Mouse (Mus musculus): ENCODE measurements around the gene Brd2.
"Not testable (repeated sequence)": the region's sequence is repeated elsewhere in the genome, so short reads cannot be mapped to it uniquely, and the experiment has no call there.

Gene Brd2

DNA sequence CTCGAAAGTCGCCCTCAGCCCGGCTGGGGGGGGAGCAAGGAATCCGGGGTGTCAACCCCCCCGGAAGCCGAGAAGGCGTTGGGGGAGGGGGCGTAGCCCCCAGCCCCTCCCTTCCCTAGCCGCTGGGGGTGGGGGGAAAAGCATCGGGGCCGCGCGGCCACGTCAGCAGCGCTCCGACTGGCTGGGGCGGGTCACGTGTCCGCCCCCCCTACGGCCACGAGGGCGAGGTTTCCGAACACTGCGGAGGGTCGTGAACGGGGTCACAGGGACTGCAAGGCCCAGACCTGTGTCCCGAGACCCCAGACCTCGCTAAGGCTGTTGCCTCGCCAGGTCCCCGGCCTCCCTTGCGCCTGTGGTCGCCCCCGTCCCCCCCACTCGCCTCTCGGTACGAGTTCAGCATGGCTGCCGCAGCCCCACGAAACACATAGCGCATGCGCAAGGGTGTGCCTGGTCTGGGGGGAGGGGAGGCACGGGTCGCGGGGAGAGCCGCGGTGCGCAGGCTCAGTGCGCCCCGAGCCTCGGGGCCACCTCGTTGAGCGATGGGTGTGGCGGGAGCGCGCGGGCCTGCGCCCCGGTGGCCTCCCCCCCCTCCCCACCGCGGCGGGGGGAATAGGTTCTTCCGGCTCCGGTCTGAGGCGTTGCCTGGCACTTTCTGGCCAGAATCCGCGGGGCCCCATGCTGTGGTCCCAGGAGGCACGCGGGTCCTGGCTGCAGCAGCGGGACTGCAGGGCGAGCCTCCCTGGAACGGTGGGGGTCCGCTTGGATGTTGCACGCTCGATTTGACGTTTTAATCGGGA lies at the start of gene Brd2:
TSS of gene Brd2 (minus strand) at position 447 of the 797 bp plus-strand sequence.
- DNase-seq (ENCODE audit: extremely low spot score, low spot score), result peak; percentile 99

DNA sequence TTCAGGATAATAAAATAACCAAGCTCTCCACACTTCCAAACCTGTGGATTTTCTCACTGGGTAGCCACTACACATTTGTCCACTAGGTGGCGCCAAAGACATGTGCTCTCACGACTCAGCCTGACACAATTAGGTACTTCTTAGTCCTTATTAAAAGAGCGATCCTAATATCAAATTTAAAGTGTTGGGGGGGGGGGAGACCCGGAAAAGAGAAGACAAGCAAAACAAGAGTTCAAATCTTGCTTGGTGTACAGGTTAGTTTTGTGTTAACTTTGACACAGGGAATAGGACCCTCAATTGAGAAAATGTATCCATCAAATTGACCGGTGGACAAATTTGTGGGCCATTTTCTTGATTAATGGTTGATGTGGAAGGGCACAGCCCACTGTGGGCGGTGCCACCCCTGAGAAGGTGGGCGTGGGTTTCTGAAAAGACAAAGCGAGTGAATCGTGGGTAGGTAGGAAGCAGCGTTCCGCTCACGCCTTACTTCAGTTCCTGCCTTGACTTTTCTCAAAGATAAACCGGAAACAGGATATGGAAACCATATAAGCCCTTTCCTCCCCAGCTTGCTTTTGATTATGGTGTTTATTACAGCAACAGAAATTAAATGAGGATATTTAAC lies 48.6 kb upstream of the Brd2 start:
- DNase-seq (ENCODE audit: extremely low spot score, low spot score), result peak; percentile 78

DNA sequence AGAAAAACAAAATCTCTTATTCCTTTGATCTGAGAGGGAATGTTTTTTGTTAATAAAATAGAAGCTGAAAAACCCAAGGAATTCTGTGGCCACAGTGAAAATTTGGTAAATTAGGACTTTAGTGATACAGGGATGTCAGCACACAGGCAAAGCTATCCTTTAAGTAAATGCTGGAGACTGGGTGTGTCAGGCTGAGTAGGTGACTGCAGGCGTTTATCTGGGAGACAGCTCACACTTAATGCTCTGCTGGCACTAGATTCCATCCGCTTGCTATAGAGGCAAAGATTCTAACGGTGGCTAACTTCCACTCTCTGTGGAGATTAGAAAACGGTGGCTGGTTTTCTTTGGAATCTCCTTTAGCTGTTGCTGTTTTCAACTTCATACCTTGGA lies 48.0 kb upstream of the Brd2 start:
- DNase-seq (ENCODE audit: extremely low spot score, low spot score), result no peak

DNA sequence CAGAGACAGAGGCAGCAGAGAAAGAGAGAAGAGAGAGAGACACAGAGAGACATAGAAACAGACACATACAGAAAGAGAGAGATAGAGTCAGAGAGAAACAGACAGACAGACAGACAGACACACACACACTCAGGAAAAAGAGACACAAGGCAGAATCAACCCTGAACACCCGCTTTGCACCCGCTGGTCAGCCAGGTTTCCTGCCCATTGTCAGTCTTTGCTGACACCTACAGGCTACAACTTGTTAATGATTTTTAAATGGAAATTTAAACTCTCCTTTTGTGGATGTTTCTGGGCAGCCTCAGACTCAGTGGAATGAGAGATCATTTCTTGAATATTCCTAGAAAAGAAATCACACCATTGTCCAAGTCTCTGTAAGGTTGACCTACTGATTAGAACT lies 46.8 kb upstream of the Brd2 start:
- DNase-seq (ENCODE audit: extremely low spot score, low spot score), result peak; percentile 31

DNA sequence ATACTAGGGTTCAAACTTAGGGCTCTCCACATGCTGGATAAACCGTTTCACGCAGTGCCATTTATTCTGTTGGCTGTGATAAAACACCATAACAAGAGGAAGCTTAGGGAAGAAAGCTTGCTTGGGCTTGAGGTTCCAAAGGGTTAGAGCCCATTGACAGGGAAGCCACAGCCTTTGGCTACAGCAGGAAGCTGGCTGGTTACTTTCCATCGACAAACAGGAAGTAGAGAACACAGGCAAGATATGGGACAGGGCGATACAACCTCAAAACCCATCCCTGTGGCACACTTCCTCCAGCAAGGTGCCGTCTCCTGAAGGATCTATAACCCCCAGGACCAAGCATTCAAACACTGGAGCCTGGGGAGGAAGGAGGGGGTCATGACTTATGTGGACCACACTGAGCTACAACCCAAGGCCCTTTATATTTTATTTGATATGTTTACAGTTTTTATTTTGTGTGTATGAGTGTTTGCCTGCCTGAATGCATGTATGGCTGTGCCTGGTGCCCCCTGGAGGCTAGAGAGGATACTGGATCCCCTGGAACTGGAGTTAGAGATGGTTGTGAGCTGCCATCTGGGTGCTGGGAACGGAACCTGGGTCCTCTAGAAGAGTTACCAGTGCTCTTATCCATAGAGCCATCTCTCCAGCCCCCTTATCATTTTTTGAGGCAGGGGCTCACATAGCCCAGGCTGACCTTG lies 42.7 kb upstream of the Brd2 start:
- no peak for DNase-seq (ENCODE audit: extremely low spot score, low spot score)

DNA sequence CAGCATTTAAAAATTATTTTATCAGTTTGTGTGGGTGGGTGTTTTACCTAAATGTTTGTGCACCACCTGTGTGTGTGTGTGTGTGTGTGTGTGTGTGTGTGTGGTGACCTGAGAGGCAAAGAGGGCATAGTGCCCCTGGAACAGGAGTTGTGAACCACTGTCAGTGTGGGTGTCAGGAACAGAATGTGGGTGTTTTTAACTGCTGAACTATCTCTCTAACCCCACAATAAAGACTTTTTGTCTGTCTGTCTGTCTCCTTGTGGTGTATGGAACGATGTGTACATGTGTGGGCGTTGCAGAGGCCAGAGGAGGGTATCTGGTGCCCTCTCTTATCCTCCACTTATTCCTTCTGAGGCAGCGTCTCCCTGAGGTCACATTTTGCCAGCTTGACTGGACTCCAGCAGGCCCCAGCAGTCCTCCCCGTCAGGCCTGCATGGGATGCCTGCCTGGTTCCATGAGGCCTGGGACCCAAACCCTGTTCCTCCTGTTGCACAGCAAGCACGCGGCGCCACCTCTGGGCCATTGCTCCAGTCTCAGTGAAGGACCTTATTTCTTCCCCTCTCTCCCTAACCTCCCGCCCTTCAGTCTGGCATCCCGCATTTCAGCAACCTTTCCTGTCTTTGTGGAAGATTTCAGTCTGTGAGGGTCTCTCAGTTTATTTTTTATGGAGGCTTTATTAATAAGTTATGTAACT lies 41.9 kb upstream of the Brd2 start:
- no peak for DNase-seq (ENCODE audit: extremely low spot score, low spot score)

DNA sequence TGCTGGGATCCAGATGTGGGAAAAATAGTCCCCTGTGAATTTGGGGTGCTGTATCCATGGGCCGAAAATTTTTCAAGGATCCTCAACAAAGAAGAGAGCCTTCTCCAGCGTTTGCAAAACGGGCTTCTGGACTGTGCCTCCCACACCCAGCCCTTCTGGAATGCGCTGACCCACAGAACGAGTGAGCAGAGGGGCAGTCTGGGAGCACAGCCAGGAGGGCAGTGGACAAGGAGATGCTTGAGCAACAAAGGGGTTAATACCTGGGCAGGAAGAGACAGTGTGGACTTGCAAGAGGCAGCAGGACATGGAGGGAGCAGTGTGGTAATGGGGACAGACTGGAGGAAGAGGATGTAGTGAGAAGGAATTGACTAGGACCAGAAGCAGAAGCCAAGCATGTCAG lies 33.1 kb upstream of the Brd2 start:
- no peak for DNase-seq (ENCODE audit: extremely low spot score, low spot score)

DNA sequence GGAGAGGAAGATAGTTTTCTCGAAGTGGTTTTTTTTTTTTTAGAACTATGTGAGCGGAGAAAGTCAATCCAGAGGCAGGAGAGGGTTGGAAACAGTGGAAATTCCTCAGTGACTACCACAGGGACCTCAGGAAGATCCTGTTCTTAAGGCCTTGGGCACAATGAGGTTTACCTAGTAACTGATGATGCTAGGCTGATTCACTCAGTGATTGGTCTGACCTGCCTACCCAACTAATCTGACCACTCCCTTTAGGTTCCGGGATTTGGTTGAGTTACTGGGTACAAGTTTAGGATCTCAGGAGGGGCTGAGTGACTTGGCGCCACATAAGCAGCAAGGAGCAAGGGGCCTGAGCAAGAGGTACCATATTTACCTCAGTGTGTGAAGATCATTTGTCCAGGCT lies 30.5 kb upstream of the Brd2 start, which contains the start of gene H2-DMb1:
TSS of gene H2-DMb1 (plus strand) at position 150 of the 400 bp plus-strand sequence.
- no peak for DNase-seq (ENCODE audit: extremely low spot score, low spot score)

DNA sequence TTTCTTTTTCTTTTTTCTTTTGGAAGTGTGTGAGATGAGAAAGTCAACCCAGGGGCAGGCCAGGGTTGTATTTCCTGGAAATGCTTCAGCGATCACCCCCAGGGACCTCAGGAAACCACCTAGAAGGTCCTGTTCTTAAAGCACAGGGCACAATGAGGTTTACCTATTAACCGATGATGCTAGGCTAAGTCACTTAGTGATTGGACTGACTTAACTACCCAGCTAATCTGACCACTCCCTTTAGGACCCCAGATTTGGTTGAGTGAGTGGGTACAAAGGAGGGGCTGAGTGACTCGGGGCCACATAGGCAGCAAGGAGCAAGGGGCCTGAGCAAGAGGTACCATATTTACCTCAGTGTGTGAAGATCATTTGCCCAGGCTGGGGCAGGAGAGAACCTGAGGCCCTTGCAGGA lies 22.5 kb upstream of the Brd2 start:
- DNase-seq (ENCODE audit: extremely low spot score, low spot score), result no peak

DNA sequence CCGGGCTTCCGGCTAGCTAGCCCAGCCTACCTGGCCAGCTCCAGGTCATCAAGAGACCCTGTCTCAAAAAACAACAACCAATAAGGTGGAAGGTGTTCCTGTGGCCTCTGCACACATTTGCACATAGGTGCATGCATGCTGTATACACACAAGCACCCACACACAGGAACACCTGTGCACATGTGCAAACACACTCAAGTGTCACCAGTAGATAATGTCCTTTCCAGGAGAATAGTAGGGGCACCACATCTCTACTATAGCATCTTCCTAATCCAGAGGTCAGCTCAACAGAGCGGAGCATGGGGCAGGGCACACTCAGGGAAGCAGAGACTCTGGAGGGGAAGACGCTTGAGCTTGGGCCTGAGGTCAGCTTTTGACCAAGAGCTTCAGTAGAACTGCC lies 21.8 kb upstream of the Brd2 start:
- DNase-seq (ENCODE audit: extremely low spot score, low spot score), result not testable (repeated sequence)

DNA sequence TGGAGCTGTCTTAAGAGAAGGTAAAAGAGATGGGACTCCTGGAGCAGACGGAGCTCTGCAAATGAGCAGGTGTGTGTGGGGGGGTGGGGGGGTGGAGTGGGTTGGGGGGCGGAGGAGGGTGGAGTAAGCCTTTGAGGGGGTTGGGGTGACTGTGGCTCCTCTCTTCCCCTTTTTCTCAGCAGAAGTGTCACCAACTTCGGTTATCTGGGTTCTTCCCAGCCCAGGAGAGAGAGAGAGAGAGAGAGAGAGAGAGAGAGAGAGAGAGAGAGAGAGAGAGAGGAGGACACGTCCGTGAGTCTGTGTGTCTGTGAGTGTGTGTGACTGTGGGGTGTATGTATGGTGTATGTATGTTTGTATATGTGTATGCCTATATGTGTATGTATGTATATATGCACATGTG lies 21.0 kb upstream of the Brd2 start:
- DNase-seq (ENCODE audit: extremely low spot score, low spot score), result no peak

DNA sequence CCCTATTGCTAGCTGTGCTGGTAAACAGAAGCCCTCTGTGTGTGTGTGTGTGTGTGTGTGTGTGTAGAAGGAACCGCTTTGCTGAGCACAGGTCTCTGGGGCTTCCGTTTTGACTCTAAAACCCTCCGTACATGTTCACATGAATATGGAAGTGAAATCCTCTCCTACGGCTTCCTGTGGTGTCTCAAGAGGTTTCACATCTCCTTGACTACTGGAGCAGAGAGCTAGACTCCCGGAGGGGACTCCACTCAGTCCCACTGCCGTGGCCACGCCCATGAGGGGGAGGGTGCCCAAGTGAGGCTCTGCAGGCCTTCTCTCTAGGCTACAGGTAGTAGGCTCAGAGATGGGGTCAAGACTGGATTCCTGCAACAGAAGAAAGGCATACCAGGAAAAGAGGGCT lies 20.6 kb upstream of the Brd2 start, which contains the start of gene H2-DMb2:
TSS of gene H2-DMb2 (plus strand) at position 275 of the 400 bp plus-strand sequence.
- no peak for DNase-seq (ENCODE audit: extremely low spot score, low spot score)

DNA sequence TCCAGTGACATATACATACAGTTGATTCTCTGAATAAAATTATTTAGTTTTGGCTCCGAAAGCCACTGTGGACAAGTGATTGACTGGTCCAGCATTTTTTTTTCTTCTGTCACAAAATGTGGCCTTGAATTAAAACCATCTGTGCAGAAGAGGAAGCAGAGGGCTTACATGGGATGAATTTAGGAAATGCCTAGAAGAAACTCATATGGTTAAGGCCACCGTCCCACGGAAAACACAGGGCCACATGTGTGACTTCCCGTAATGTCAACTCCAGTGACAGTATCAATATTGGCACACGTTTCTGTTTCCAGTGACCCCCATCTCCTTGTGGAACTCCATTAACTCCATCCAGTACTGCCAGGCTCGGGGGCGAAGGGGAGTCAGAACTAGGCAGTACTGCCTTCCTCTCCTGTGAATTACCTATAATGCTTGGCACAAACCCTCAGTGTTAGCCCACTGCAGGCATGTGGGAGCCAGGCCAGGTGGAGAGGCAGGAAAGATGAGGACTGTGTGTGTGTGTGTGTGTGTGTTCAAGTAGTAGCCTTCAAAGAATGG lies 20.1 kb upstream of the Brd2 start:
- DNase-seq (ENCODE audit: extremely low spot score, low spot score), result no peak

DNA sequence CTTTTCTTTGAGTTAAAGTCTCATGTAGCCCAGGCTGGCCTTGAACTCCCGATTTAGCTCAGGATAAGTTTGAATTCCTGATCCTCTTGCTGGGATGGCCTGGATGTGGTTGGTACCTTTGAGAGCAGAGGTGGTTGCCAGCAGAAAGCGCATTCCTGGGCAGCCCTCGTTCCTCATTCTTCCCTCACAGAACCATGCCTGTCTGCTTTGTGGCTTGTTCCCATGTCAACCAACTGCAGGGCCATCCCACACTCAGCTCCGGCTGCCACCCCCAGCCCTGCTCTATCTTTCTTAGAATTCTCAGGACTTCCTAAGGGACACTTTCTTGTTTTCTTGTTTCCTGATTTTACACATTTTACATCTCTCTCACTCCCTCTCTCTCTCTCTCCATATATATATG lies 19.0 kb upstream of the Brd2 start:
- no peak for DNase-seq (ENCODE audit: extremely low spot score, low spot score)

DNA sequence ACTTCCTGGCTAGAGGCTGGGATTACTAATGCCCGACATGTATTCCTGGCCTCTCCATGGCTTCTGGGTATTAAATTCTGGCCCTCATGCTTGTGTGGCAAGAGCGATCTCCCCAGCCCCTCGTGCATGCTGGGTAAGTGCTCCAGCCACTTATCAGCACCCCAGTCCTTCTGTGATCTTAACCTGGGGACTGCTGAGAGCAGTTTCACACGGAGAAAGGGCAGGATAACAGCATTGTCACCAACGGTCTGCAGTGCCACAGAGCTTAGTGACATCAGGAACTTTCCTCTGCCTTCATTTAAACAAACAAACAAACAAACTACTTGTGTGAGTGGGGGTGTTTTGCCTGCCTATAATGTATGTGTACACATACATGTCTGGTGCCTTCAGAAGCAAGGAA lies 17.8 kb upstream of the Brd2 start:
- DNase-seq (ENCODE audit: extremely low spot score, low spot score), result no peak

DNA sequence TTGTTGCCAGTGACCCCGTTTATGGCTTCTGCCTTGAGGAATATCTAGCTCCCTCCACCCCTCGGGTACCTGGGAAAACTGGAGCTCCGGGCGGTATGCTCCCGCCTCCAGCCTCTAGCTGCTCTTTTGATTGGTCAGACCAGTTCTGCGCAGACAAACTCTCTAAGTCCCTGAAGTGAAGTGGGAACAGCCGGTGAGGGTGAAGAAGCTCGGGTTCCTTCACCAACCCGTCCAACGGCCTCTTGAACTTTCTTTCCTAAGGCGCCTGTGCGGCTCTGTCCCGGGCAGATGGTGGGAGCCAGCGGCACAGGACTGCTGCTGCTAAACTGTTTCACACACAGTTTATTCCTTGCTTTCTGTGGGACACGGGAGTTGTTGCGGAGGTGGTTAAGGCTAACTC lies 17.0 kb upstream of the Brd2 start:
- peak; percentile 51 for DNase-seq (ENCODE audit: extremely low spot score, low spot score)

DNA sequence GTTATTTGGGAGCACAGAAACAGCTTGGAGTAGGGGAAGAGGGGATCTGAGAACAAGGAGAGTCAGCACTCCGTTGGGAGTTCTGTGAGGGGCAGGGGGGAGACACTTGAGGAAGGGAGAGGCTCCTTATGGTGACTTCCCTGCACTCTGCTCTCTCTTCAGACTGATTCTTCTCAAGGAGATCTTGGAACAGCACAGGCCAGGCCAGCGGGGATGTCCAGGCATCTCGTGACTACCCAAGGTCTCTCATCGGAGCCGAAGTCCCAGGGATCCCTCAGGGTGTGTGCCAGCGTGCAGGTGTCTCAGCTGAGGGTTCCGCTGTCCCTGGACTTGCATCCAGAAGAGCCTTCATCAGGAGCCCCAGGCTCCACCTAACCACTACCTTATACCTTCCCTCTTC lies 16.2 kb upstream of the Brd2 start:
- DNase-seq (ENCODE audit: extremely low spot score, low spot score), result no peak

DNA sequence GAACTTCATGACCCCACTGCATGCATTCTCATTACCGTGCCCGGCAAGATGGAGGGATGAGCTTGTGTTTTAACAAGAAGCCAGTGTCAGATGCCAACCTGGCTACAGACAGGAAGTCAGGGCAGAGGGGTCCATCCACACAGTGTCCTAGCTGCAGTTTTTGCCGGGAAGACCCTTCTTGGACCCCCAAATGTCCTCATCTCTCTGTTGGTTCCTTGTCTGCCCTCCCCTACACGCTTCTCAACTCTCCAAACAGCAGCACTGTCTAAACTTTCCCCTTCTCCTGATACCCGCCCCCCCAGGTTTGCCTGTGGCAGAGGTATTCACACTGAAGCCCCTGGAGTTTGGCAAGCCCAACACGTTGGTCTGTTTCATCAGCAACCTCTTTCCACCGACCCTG lies 15.2 kb upstream of the Brd2 start:
- no peak for DNase-seq (ENCODE audit: extremely low spot score, low spot score)

DNA sequence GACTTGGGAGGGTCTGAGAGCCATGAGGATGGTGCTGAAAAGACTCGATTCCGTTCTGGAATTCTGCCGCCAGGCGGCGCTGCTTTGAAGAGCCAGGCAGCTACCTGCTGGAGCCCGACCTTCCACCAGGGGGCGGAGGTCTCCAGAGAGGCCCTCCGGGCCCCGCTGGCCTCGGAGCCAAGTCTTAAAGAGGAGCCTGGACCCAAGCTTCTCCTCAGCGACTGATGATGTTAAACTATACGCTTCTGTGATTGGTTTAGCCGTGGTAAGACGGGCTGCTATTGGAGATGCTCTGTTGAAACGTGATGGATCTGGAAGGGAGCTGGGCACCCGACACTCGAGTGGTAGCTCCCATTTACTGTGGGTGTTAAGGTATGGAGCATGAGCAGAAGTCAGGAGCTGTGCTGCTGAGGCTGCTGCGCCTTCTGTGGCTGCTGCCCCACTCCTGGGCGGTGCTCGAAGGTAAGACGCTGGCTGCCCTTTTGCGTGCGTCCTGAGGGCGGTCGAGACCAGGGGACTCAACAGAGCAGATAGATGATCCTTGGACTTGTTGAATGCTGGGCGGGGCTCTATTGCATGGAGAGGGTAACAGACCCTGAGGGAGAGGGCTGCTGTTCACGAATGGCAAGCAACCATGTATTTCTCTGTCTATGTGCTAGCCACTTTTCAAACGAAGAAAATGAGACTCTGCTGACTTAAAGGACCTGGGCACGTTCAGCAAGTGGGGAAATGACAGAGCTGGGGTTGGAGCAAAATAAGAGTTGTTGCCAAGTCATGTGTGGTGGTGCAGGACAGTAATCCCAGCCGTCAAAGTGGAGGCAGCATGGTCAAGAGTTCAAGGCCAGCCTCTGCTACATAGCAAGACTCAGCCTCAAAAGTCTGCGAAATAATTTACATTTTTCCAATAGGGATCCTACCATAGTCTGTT lies 13.1 kb upstream of the Brd2 start:
- DNase-seq (ENCODE audit: extremely low spot score, low spot score), result peak; percentile 99

DNA sequence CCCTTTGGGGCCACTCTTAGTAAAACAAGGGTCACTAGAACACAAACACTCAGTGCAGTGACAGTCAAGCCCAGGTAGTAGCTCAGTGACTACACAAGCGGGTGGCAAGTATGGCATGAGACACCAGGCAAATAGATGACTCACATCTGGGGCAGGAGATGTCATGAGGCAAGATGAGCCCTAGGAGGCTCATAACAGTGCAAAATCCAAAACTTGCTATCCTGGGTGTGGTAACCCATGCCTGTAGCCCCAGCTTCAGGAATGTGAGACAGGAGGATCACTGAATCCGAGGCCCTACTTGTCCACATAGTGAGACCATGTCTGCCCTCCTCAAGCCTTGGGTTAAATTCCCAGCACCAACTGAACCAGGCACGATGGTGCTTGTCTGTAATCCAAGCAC lies 12.0 kb upstream of the Brd2 start:
- no peak for DNase-seq (ENCODE audit: extremely low spot score, low spot score)
